Mouse (Mus musculus) heart, postnatal 25 days (tissue): Measurements from ENCODE around the gene Tnip3. TPM values are rescaled to one million over a fixed set of nuclear protein-coding genes. Genes with fewer than 3 reads are reported as not detected.

Source experiments
- DNase-seq: peaks from one replicate; pipeline ENCODE4 v3.0.0; 2022; ENCODE audit warnings: low spot score
- intact Hi-C: fragments of 180-260 bp; cut with DNase I; formaldehyde crosslinking; loops from one replicate; pipeline ENCODE4 v1.15.1; 2025
- total RNA-seq, 2 experiments: library from RNA; stranded (reverse); gene quantifications; 2 replicates each; pipeline ENCODE4 v1.2.3; 2021

Tnip3 gene
- total RNA-seq, 2 experiments from 2014 or later, result 1.3 TPM

GRCm38 (mm10) chr6:65630578-65630977 is 105.5 kb downstream of the Tnip3 start:
- DNase-seq, result no peak
- intact Hi-C loops, result no loop called here

- intact Hi-C loops, result no loop called here
- no peak for DNase-seq
Measured at GRCm38 (mm10) chr6:65632184-65632583, 107.1 kb downstream of the Tnip3 start.

GRCm38 (mm10) chr6:65642431-65642830 is 117.3 kb downstream of the Tnip3 start:
- no peak for DNase-seq
- intact Hi-C loops, result no loop called here

- intact Hi-C loops, result no loop called here
- DNase-seq, result no peak
Measured at GRCm38 (mm10) chr6:65644110-65644509, 119.0 kb downstream of the Tnip3 start.

GRCm38 (mm10) chr6:65646408-65646807 is 121.3 kb downstream of the Tnip3 start:
- intact Hi-C loops, result no loop called here
- DNase-seq, result no peak

GRCm38 (mm10) chr6:65647731-65648130 is 122.6 kb downstream of the Tnip3 start:
- intact Hi-C loops, result no loop called here
- no peak for DNase-seq

- no peak for DNase-seq
- intact Hi-C loops, result loop anchor here (1.0 to 5.0 kb wide), 2 partner anchors 816 to 882 kb away; no protein-coding TSS in a partner anchor
Measured at GRCm38 (mm10) chr6:65651376-65651775, 126.3 kb downstream of the Tnip3 start.

GRCm38 (mm10) chr6:65661272-65661671 is 136.2 kb downstream of the Tnip3 start:
- intact Hi-C loops, result no loop called here
- DNase-seq, result no peak

GRCm38 (mm10) chr6:65662050-65662449 is 136.9 kb downstream of the Tnip3 start:
- DNase-seq, result no peak
- intact Hi-C loops, result no loop called here

- intact Hi-C loops, result no loop called here
- DNase-seq, result no peak
Measured at GRCm38 (mm10) chr6:65663990-65664389, 138.9 kb downstream of the Tnip3 start.

GRCm38 (mm10) chr6:65666295-65666694 is 141.2 kb downstream of the Tnip3 start:
- intact Hi-C loops, result no loop called here
- no peak for DNase-seq

GRCm38 (mm10) chr6:65669971-65670370 is 144.9 kb downstream of the Tnip3 start:
- intact Hi-C loops, result no loop called here
- no peak for DNase-seq

GRCm38 (mm10) chr6:65670981-65671411 is 145.9 kb downstream of the Tnip3 start:
- intact Hi-C loops, result no loop called here
- no peak for DNase-seq

- intact Hi-C loops, result no loop called here
- DNase-seq, result peak; percentile 17
Measured at GRCm38 (mm10) chr6:65671451-65671850, 146.3 kb downstream of the Tnip3 start, which contains the start of gene Ndnf. Ndnf (plus strand) TSS chr6:65671590.

- intact Hi-C loops, result no loop called here
- no peak for DNase-seq
Measured at GRCm38 (mm10) chr6:65672131-65673031, 147.3 kb downstream of the Tnip3 start.

Other genes starting within 250 kb of the Tnip3 start
- gene C130060K24Rik, start 144.2 kb upstream of the Tnip3 start, total RNA-seq, result not detected
- 1 to 10 TPM; 3.0 to 3.1 TPM for gene Ndnf, start 146.3 kb downstream of the Tnip3 start, total RNA-seq